Mouse (Mus musculus): Measurements from ENCODE around the gene Duox2. TPM values are rescaled to one million over a fixed set of nuclear protein-coding genes. Genes with fewer than 3 reads are reported as not detected.

Duox2 gene
- total and polyA plus RNA-seq, 3 experiments = not detected

DNA sequence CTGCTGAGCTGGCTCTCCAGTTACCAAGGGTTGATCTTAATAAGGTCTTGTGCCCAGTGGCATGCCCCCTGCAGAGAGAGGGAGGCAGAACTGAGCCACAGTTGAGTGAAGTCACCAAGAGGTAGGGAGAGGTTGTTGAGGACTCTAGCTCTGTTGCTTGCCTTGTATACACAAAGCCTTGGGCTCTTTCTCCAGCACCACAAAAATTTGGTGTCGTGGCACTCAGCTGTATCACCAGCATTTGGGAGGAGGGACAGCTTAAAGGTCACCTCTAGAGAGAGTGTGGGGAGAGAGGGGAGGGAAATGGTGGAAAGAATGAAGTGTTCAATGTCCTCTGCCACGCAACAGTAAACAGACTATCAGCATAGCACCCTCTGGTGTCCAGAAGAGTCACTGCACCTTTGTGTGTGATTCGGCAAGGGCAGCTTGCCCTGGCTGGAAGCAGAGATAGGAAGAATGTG, 54.5 kb downstream of the Duox2 start:
- no peak overlapping the region for H3K4me3 ChIP-seq (replicated peaks in 1 of 3; ENCODE audit: low read depth in 2 of 3, low read length in 2 of 3, poor library complexity in 1 of 3)
- H3K9ac ChIP-seq (ENCODE audit: insufficient read depth, low read depth) = no peak overlapping the region
- DNase-seq (ENCODE audit: extremely low read depth) = peak; percentile 83
- peaks cover 0 to 33% of the 10 kb centered on the region in 2 experiments for H3K36me3 ChIP-seq (replicated peaks in 1 of 2; ENCODE audit: control insufficient read depth in 1 of 2, insufficient read depth in 1 of 2, low read length in 1 of 2)
- no peak overlapping the region for H3K4me2 ChIP-seq (ENCODE audit: insufficient read depth, low read depth, poor library complexity, severe bottlenecking)
- H3K27me3 ChIP-seq (replicated peaks) = no peaks in the 10 kb centered on the region
- no peak overlapping the region for H3K27ac ChIP-seq (ENCODE audit: insufficient read depth, low read depth)
- peaks cover 5 to 24% of the 10 kb centered on the region in 2 experiments; a peak in 2 of 4 replicates for H3K4me1 ChIP-seq (ENCODE audit: control insufficient read depth in 1 of 2, insufficient read depth in 2 of 2)
- H3K79me2 ChIP-seq (replicated peaks; ENCODE audit: control insufficient read depth, extremely low read depth, insufficient read depth, poor library complexity, severe bottlenecking) = no peaks in the 10 kb centered on the region
- no peak for TF ChIP-seq RCOR1 (conservative IDR thresholded peaks at IDR 0.05; ENCODE audit: low read depth, low read length)
- no peak for TF ChIP-seq ZNF384 (IDR thresholded peaks at IDR 0.05; ENCODE audit: low read depth, low read length)
- TF ChIP-seq E2F4 (IDR thresholded peaks at IDR 0.05; ENCODE audit: insufficient replicate concordance, low read depth, low read length) = no peak
- no peak for TF ChIP-seq HCFC1 (IDR thresholded peaks at IDR 0.05; ENCODE audit: low read depth, low read length)
- no peak for TF ChIP-seq CHD2 (IDR thresholded peaks at IDR 0.05; ENCODE audit: low read length)
- TF ChIP-seq EP300 (IDR thresholded peaks at IDR 0.05; ENCODE audit: low read length) = peak; percentile 50
- TF ChIP-seq CTCF (conservative IDR thresholded peaks at IDR 0.05 in 1 of 2, IDR thresholded peaks at IDR 0.05 in 1 of 2; ENCODE audit: low read depth in 2 of 2, low read length in 2 of 2) = peak; percentile 91 to 95
- TF ChIP-seq ZC3H11A (IDR thresholded peaks at IDR 0.05; ENCODE audit: low read depth, low read length) = peak; percentile 47; the same call in 1 of the 2 replicates
- TF ChIP-seq ZKSCAN1 (IDR thresholded peaks at IDR 0.05; ENCODE audit: borderline replicate concordance, low read depth, low read length) = no peak
- no peak for TF ChIP-seq SIN3A (IDR thresholded peaks at IDR 0.05; ENCODE audit: low read length)
- TF ChIP-seq NELFE (IDR thresholded peaks at IDR 0.05; ENCODE audit: low read depth, low read length) = peak; percentile 38; the same call in 1 of the 2 replicates
- TF ChIP-seq PAX5 (IDR thresholded peaks at IDR 0.05; ENCODE audit: low read length) = no peak
- TF ChIP-seq MAZ (IDR thresholded peaks at IDR 0.05; ENCODE audit: low read depth, low read length) = no peak
- TF ChIP-seq TCF12 (IDR thresholded peaks at IDR 0.05; ENCODE audit: low read depth, low read length) = peak; percentile 36; the same call in 1 of the 2 replicates
- no peak for TF ChIP-seq POLR2AphosphoS2 (IDR thresholded peaks at IDR 0.05; ENCODE audit: low read depth, low read length)
- TF ChIP-seq SMC3 (IDR thresholded peaks at IDR 0.05; ENCODE audit: low read depth, low read length) = peak; percentile 95
- TF ChIP-seq RAD21 (IDR thresholded peaks at IDR 0.05; ENCODE audit: low read depth, low read length) = peak; percentile 78
- TF ChIP-seq ELF1 (IDR thresholded peaks at IDR 0.05; ENCODE audit: low read depth, low read length) = peak; percentile 43; the same call in 1 of the 2 replicates
- no peak for TF ChIP-seq USF2 (conservative IDR thresholded peaks at IDR 0.05; ENCODE audit: low read depth, low read length)
- no peak for TF ChIP-seq MAFK (IDR thresholded peaks at IDR 0.05; ENCODE audit: insufficient replicate concordance, low read length)
- TF ChIP-seq POLR2A (IDR thresholded peaks at IDR 0.05; ENCODE audit: low read depth, low read length) = no peak
- peak; percentile 37; the same call in 1 of the 2 replicates for TF ChIP-seq MAX (IDR thresholded peaks at IDR 0.05; ENCODE audit: low read length)
- TF ChIP-seq IRF4 (IDR thresholded peaks at IDR 0.05; ENCODE audit: low read depth, low read length) = peak; percentile 36; the same call in 1 of the 2 replicates
- no peak for TF ChIP-seq UBTF (IDR thresholded peaks at IDR 0.05; ENCODE audit: low read depth, low read length)
- no peak for TF ChIP-seq KAT2A (IDR thresholded peaks at IDR 0.05; ENCODE audit: insufficient replicate concordance, low read length)
- no peak for TF ChIP-seq TBP (conservative IDR thresholded peaks at IDR 0.05; ENCODE audit: low read depth, low read length)
- no peak for TF ChIP-seq MXI1 (IDR thresholded peaks at IDR 0.05; ENCODE audit: low read depth, low read length)
- no peak for TF ChIP-seq CHD1 (IDR thresholded peaks at IDR 0.05; ENCODE audit: low read depth, low read length)
- no peak for TF ChIP-seq USF1 (IDR thresholded peaks at IDR 0.05; ENCODE audit: low read depth, low read length)
- TF ChIP-seq JUN (IDR thresholded peaks at IDR 0.05; ENCODE audit: insufficient read depth, low read depth, low read length) = peak; percentile 50; the same call in 1 of the 2 replicates
- TF ChIP-seq MYC (IDR thresholded peaks at IDR 0.05; ENCODE audit: low read depth, low read length) = peak; percentile 65; the same call in 1 of the 2 replicates
- TF ChIP-seq NRF1 (IDR thresholded peaks at IDR 0.05; ENCODE audit: low read depth, low read length) = peak; percentile 31; the same call in 1 of the 2 replicates
- no peak for TF ChIP-seq GABPA (IDR thresholded peaks at IDR 0.05; ENCODE audit: insufficient replicate concordance, low read depth, low read length)
- peak; percentile 61; the same call in 1 of the 2 replicates for TF ChIP-seq MEF2A (IDR thresholded peaks at IDR 0.05; ENCODE audit: borderline replicate concordance, low read depth, low read length)
- peak; percentile 70 for TF ChIP-seq JUND (conservative IDR thresholded peaks at IDR 0.05; ENCODE audit: low read depth, low read length)
- TF ChIP-seq ETS1 (conservative IDR thresholded peaks at IDR 0.05; ENCODE audit: low read depth, low read length) = no peak
- TF ChIP-seq ZMIZ1 (IDR thresholded peaks at IDR 0.05; ENCODE audit: low read depth, low read length) = no peak
- no peak for TF ChIP-seq BHLHE40 (IDR thresholded peaks at IDR 0.05; ENCODE audit: low read depth, low read length)
- dilution Hi-C loops (cut with MboI; ENCODE audit: extremely low pct_ligation_motif_present, extremely low pct_unique_long_range_greater_than_20kb, low sequenced_read_pairs) (no loop called here), in situ Hi-C loops (cut with MboI; ENCODE audit: low pct_ligation_motif_present, low pct_unique_long_range_greater_than_20kb, low sequenced_read_pairs) (no loop called here)
- H3K9me3 ChIP-seq (replicated peaks; ENCODE audit: low read length) = no peaks in the 10 kb centered on the region

Data from CH12.LX (cell line).